Mouse (Mus musculus) kidney, postnatal 25 days (tissue): ENCODE results near the gene Fam208b.
"Not testable (repeated sequence)": the region's sequence is repeated elsewhere in the genome, so short reads cannot be mapped to it uniquely, and the experiment has no call there.

ENCODE experiments used
- DNase-seq, 2 experiments: peaks; one replicate each; pipeline ENCODE4 v3.0.0; 2021; ENCODE audit warnings: mixed read lengths in 2 of 2

Gene Fam208b

GRCm38 (mm10) chr13:3563130-3563529, 47.8 kb downstream of the Fam208b start:
- DNase-seq = no peak

GRCm38 (mm10) chr13:3547856-3548255, 63.1 kb downstream of the Fam208b start:
- no peak for DNase-seq

- no peak for DNase-seq
Observed at GRCm38 (mm10) chr13:3547410-3547809, 63.5 kb downstream of the Fam208b start.

DNA sequence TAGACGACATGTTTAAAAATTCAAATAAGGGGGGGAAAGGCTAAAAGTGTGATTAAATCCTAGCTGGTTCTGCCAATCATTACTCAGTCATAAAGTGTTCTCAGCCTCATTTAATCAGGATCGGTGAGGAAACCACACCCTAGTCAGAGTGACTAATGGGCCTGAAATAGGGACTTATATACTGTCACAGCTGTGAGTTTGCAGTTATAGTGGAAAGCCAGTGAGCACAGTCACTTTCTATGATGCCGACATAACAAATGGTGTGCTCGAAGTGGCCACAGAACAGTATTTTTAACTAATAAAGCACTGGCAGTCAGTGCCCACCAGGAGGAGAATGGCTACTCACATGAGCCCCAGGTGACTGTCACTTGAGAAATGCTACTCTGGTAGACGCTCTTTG, 66.0 kb downstream of the Fam208b start:
- DNase-seq = no peak

- DNase-seq = no peak
Observed at GRCm38 (mm10) chr13:3544077-3544874, 66.6 kb downstream of the Fam208b start.

DNA sequence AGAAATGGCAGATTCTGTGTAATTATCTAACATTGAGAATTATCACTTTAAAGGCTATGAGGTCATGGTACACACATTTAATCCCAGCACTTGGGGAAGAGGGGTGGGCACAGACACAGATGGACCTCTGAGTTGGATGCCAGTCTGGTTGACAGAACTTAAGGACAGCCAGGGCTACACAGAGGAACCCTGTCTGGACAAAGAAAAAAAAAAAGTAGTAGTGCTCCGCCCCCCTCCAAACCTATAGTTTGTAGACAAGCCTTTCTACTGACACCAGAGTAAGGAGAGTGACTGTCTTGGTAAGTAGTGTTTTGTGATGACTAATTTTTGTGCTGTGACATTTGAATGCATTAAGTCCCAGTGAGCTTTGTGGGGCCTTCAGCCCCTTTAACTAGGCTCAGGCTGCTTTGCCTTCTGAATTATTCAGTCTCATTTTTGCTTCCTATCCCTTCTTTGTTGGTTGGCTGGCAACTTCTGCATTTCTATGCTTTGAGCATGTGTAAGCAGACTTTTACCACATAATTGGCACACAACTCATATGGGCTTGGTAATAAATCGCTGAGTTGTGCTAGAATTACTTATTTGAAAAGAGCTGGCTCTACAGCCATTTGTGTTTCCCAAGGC, 69.6 kb downstream of the Fam208b start:
- DNase-seq = no peak

GRCm38 (mm10) chr13:3540166-3540565, 70.7 kb downstream of the Fam208b start:
- DNase-seq = no peak

GRCm38 (mm10) chr13:3538969-3539562, 71.8 kb downstream of the Fam208b start:
- no peak for DNase-seq

- DNase-seq = peak; percentile 83 to 94
Observed at GRCm38 (mm10) chr13:3538223-3538968, 72.5 kb downstream of the Fam208b start.

DNA sequence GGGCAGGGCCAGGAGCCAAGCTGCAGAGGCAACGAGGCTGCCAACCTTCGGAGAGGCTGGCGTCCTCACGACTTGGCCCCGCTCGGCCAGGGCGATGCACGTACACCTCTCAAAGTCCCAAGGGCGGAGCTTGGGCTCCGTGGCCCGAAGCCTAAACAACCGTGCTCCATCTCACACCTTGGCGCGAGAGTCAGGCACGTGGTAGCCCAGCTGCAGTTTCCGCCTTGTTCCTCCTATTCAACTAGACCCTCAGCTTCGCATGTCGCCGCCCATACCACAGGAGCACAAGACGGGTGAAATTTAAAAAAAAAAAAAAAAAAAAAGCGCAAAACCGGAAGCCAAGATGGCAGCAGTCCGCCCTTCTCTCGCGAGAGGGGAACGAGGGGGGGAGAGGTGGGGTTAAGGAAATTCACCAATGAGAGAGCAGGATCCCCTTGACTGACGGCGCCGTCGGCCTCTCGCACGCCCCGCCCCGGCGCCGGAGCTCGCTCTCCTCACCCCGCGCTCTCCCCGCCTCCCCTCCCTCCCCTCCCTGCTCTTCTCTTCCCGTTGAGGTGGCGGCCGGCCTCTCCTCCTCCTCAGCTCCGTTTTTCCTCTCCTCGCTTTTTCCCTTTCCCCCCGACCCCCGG, 73.2 kb downstream of the Fam208b start, which contains the start of gene Gdi2:
TSS of gene Gdi2 (plus strand) at position 470 of the 629 bp plus-strand sequence.
- DNase-seq = peak; percentile 97 to 98

- no peak for DNase-seq
Observed at GRCm38 (mm10) chr13:3534146-3534545, 76.8 kb downstream of the Fam208b start.

DNA sequence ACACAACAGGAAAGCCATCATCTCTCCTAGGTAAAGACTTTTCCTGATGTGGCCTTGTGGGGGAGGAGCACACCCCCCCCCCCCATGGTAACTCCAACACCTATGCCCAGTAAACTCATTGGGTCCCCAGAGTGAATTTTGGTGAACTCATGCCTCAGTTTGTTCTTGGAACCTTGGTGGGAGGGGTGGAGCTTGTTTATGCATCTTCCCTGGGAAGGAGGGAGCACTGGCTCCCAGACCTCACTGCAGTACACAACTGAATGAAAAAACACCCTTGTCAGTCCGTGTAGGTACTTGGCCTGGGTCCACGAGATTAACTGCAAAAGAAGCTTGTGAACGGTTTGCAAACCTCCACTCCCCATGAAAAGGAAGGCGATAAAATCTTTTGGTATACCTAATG, 78.5 kb downstream of the Fam208b start:
- DNase-seq = no peak

DNA sequence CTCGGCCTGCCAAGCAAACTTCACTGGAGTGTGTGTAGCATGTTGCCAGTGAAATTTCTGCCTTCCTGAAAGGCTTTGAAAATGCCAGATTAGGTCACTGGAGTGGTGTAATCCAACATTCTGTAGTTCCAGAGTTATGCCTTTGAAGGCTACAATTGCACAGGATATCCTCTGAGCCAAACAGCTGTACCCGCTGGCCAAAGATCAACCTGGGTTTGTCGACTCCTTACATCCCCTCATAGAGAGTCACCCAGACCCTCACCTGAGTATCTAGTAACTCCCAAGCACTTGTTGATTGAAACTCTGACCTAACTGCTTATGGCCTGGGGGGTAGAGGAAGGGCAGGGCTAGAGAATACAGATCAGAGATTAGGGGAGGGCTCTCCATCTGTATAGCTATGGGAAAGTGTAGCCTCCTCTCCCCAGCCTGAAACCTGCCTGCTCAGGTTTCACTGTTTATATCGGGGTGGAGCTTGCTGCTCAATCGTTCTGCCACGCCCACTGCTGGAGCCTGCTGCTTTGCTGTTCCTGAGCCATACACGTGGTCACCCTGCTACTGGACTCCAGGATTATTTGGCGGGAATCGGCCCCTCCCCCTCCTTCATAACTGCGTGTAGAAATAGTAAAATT, 79.1 kb downstream of the Fam208b start:
- DNase-seq = peak; percentile 11 to 56

- DNase-seq = not testable (repeated sequence)
Observed at GRCm38 (mm10) chr13:3531176-3531575, 79.7 kb downstream of the Fam208b start.

DNA sequence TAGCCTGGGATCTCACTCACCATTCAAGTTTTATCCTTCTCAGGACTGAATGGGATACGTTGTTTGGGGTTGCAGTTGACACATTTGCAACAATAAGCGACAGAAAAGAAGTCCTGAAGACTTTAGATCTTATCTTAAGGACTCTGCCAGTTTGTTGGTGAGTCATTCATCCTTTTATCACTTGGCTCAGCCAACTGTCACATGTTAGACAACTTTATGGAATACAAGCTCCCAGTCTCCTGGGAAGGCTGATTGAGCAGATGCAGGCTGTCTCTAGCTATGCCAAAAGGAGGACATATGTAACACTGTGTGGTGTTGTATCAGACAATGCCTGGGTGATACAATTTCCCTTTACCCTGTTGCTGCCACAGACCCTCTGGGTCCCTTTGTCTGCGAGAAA, 80.5 kb downstream of the Fam208b start:
- DNase-seq = no peak

DNA sequence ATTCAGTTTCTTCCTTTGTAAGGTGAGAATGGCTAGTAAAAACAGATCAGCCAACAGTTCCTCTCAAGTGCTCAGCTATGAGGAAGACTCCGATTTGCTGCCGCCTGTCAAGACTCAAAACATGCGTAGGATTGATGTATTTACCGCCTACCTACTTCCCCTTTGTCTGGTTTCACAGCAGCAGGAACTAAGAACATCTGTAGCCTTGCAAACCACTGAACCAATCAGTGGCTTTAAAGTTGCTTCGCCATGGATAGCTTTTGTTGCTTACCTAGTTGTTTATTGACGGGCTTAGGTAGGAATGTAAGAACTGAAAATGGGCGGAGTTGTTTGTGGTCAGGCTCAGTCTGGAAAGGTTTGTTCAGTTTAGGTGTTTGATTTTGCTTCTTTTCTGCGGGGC, 84.6 kb downstream of the Fam208b start:
- no peak for DNase-seq

DNA sequence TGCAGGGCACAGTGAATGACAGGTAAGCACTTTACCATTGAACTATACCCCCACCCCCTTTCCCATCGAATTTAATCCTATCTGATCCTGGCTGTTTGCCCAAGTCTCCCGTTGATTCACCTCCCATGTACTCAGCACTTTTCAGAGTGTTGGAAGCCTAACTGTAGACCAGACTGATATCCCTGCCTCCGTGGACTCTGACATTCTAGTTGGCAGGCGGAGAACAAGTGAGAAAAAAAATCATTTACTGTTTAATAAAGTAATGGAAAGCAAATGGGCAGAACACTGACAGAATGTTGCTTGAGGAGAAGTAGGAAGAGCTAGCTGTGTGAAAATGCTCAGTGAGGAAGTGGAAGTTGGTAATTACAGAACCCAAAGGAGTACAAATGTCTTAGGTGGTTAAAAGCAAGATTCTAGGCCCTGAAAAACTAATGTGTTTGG, 85.3 kb downstream of the Fam208b start:
- DNase-seq = peak; percentile 68 to 74

GRCm38 (mm10) chr13:3523946-3524345, 87.0 kb downstream of the Fam208b start:
- DNase-seq = no peak

- DNase-seq = peak; percentile 72 to 78
Observed at GRCm38 (mm10) chr13:3523459-3523858, 87.4 kb downstream of the Fam208b start.

DNA sequence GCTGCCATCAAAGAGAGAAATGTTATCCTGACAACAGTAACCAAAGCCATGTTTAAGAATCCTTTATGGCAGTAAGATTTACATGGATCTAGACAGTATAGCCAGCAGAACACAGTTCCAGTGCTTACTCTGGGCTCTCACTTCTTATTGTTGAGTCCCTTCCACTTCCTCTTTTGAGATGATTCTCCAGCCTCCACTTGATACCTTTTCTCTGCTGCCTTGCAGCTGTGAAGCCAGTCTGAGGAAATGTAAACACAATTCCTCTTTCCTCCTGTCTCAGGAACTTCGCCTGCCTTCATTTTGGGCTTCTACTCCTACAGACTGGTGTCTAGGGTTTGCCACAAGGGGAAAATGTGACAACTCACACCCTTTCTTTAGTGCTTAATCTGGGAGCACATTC, 90.9 kb downstream of the Fam208b start:
- not testable (repeated sequence) for DNase-seq

- DNase-seq = not testable (repeated sequence)
Observed at GRCm38 (mm10) chr13:3519357-3519756, 91.6 kb downstream of the Fam208b start.
